Mouse (Mus musculus) myocyte (in vitro differentiated cells): Measurements from ENCODE around the gene March7.

Experiments used
- CEBPB ChIP-seq: IDR thresholded peaks from 2 replicates; pipeline ENCODE4 v1.6.1; 2011; ENCODE audit warnings: mild to moderate bottlenecking, moderate library complexity; ENCODE audit not compliant: poor library complexity, insufficient read depth, severe bottlenecking
- E2F4 ChIP-seq: IDR thresholded peaks from one replicate; pipeline ENCODE4 v1.6.1; 2011; ENCODE audit warnings: mild to moderate bottlenecking, control low read depth, moderate library complexity; ENCODE audit not compliant: insufficient read depth
- POLR2A ChIP-seq: IDR thresholded peaks from one replicate; pipeline ENCODE4 v1.6.1; 2011; ENCODE audit warnings: low read depth, mild to moderate bottlenecking, control low read depth, moderate library complexity; ENCODE audit not compliant: insufficient read length
- SRF ChIP-seq: IDR thresholded peaks from one replicate; pipeline ENCODE4 v1.6.1; 2011; ENCODE audit warnings: low read depth; ENCODE audit not compliant: control insufficient read depth, insufficient read length
- TCF12 ChIP-seq: IDR thresholded peaks from one replicate; pipeline ENCODE4 v1.6.1; 2011; ENCODE audit warnings: mild to moderate bottlenecking, control low read depth; ENCODE audit not compliant: poor library complexity, insufficient read depth, severe bottlenecking

DNA sequence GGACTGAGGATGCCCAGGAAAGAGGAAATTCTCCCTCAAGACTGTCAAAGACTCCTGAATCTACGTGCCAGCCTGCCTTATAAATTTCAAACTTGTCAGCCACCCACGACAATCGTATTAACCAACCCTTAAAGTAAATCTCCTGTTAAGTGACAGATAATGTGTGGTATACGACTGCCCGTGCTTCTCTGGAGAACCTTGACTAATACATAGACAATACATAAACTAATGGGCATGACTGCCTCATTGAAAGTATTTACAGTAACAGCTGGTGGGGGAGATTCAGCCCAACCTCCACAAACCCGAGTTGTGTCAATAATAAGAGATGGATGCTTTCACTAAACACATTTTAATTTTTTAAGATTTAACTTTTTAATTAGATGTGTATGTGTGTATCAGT, 3.9 kb upstream of the March7 start:
- TF ChIP-seq POLR2A (no peak), SRF (no peak), TCF12 (no peak), E2F4 (no peak), CEBPB (no peak)
